Mouse (Mus musculus) kidney, adult 2 months (tissue): ENCODE measurements at regions not wholly inside any gene's neighbourhood (a gene's known extent, or its start where the extent isn't known, plus 50 kb on each side); places are given as distances from the start of the nearest gene placed in this dataset.

Source experiments
- CTCF ChIP-seq: fragments of 200-500 bp; conservative IDR thresholded peaks from 2 replicates; pipeline ENCODE4 v1.5.1; 2011; ENCODE audit warnings: low read depth, mild to moderate bottlenecking, control low read depth, low read length, moderate library complexity, mixed read lengths; ENCODE audit not compliant: insufficient read depth, insufficient read length
- POLR2A ChIP-seq: fragments of 200-500 bp; IDR thresholded peaks from one replicate; pipeline ENCODE4 v1.6.1; 2011; ENCODE audit warnings: low read depth, low read length, control low read depth

- no peak for TF ChIP-seq CTCF
- TF ChIP-seq POLR2A: no peak
Measured at GRCm38 (mm10) chr2:179099783-179100182, 342.4 kb upstream of the Cdh4 start.
